Mouse (Mus musculus) neural tube, embryonic 14.5 days (tissue): ENCODE data around the gene Cdc42. TPM values are rescaled to one million over a fixed set of nuclear protein-coding genes. Genes with fewer than 3 reads are reported as not detected.

Source experiments
- ATAC-seq: fragments of 200-750 bp; cut with Nextera tagmentation; 2 replicates; pipeline ENCODE4 v1.8.0; 2017; ENCODE audit warnings: low read depth, mild to moderate bottlenecking, moderate TSS enrichment, moderate library complexity
- H3K27ac ChIP-seq: fragments of 300-500 bp; sonication (generic); 2 replicates; pipeline ENCODE4 v1.5.1; 2014; ENCODE audit warnings: low read depth, mild to moderate bottlenecking, control low read depth, low read length, moderate library complexity, mixed read lengths
- H3K27me3 ChIP-seq: fragments of 300-500 bp; sonication (generic); 2 replicates; pipeline ENCODE4 v1.6.1; 2014; ENCODE audit warnings: low read length; ENCODE audit not compliant: control insufficient read depth, insufficient read depth
- H3K36me3 ChIP-seq: fragments of 300-500 bp; sonication (generic); 2 replicates; pipeline ENCODE4 v1.6.1; 2014; ENCODE audit warnings: low read length, mixed read lengths; ENCODE audit not compliant: control insufficient read depth, insufficient read depth
- H3K4me1 ChIP-seq: fragments of 300-500 bp; sonication (generic); 2 replicates; pipeline ENCODE4 v1.6.1; 2014; ENCODE audit warnings: low read length; ENCODE audit not compliant: control insufficient read depth, insufficient read depth
- H3K4me2 ChIP-seq: fragments of 300-500 bp; sonication (generic); 2 replicates; pipeline ENCODE4 v1.6.1; 2014; ENCODE audit warnings: mild to moderate bottlenecking, low read depth, low read length, control low read depth
- H3K4me3 ChIP-seq: fragments of 300-500 bp; sonication (generic); 2 replicates; pipeline ENCODE4 v1.5.1; 2014; ENCODE audit warnings: low read depth, low read length, control low read depth, mixed read lengths
- H3K9ac ChIP-seq: fragments of 300-500 bp; sonication (generic); replicated peaks from 2 replicates; pipeline ENCODE4 v1.6.1; 2014; ENCODE audit warnings: low read depth, mild to moderate bottlenecking, control low read depth, low read length, mixed read lengths
- H3K9me3 ChIP-seq: fragments of 300-500 bp; sonication (generic); 2 replicates; pipeline ENCODE4 v1.6.1; 2016; ENCODE audit warnings: low read length; ENCODE audit not compliant: control insufficient read depth
- WGBS: fragments of 180-500 bp; shearing (Covaris S2); extraction: QIAGEN DNeasy Blood & Tissue Kit; methylation state at CpG from one replicate; pipeline ENCODE4 v1.1.7; 2014; 5-methylcytosine and 5-hydroxymethylcytosine counted together
- polyA plus RNA-seq: library from polyadenylated mRNA; unstranded; fragments of >200 nt; fragmentation: Nextera tagmentation; extraction: Ambion mirVana; gene quantifications from 2 replicates; pipeline ENCODE4 v1.2.1, GENCODE M21; 2014

Cdc42 gene
- 997 and 1,001 TPM in 2 replicates for polyA plus RNA-seq

- H3K4me2 ChIP-seq = peak within 1 kb of the TSS; percentile 65
- peak within 1 kb of the TSS; percentile 93 for H3K4me3 ChIP-seq
- peaks cover 23% of the 10 kb centered on the region for H3K4me1 ChIP-seq
- no peaks in the 10 kb centered on the region for H3K27me3 ChIP-seq
- peak within 1 kb of the TSS; percentile 98 for H3K27ac ChIP-seq
- ATAC-seq = peak; percentile 97
- under 1% methylated on average over 31 of the region's 44 CpGs for WGBS
- no peaks in the 10 kb centered on the region for H3K36me3 ChIP-seq
- peak within 1 kb of the TSS; percentile 100 for H3K9ac ChIP-seq
- no peaks in the 10 kb centered on the region for H3K9me3 ChIP-seq
Measured at GRCm38 (mm10) chr4:137357517-137358254, at the start of gene Cdc42. Gene Cdc42, minus strand, starts transcription at chr4:137357720.

DNA sequence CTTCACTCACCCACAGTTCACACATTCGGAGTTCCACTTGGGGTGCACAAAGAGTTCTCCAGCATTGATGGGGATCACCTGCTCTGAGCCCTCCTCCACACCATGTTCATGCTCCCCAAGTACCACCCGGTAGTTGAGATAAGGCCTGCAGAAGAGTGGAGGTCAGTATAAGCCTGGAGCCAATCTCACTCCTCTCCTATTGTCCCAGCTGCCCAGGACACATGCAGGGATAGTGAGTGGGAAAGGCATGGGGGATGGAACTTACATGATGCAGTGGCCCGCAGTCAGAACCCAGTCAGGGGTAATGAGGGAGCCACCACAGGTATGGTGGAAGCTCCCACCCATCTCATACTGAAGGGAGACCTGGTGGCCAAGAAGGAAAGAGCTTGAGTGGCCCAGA is 48.1 kb upstream of the Cdc42 start:
- Histone ChIP-seq H3K4me2 (no peak overlapping the region), H3K27ac (no peak overlapping the region), H3K27me3 (no peaks in the 10 kb centered on the region), H3K9ac (no peak overlapping the region), H3K4me1 (no peaks in the 10 kb centered on the region), H3K4me3 (no peak overlapping the region), H3K9me3 (no peaks in the 10 kb centered on the region), H3K36me3 (no peaks in the 10 kb centered on the region)
- 97% methylated on average over 3 of the region's 3 CpGs for WGBS
- ATAC-seq = no peak

GRCm38 (mm10) chr4:137396641-137397525 is 39.4 kb upstream of the Cdc42 start:
- H3K27me3 ChIP-seq = no peaks in the 10 kb centered on the region
- H3K9me3 ChIP-seq = no peaks in the 10 kb centered on the region
- no peak for ATAC-seq
- H3K4me3 ChIP-seq = no peak overlapping the region
- no peak overlapping the region for H3K9ac ChIP-seq
- no peaks in the 10 kb centered on the region; the same call in 1 of the 2 replicates for H3K36me3 ChIP-seq
- 86% methylated on average over 15 of the region's 15 CpGs for WGBS
- no peak overlapping the region for H3K4me2 ChIP-seq
- no peaks in the 10 kb centered on the region for H3K4me1 ChIP-seq
- H3K27ac ChIP-seq = no peak overlapping the region

DNA sequence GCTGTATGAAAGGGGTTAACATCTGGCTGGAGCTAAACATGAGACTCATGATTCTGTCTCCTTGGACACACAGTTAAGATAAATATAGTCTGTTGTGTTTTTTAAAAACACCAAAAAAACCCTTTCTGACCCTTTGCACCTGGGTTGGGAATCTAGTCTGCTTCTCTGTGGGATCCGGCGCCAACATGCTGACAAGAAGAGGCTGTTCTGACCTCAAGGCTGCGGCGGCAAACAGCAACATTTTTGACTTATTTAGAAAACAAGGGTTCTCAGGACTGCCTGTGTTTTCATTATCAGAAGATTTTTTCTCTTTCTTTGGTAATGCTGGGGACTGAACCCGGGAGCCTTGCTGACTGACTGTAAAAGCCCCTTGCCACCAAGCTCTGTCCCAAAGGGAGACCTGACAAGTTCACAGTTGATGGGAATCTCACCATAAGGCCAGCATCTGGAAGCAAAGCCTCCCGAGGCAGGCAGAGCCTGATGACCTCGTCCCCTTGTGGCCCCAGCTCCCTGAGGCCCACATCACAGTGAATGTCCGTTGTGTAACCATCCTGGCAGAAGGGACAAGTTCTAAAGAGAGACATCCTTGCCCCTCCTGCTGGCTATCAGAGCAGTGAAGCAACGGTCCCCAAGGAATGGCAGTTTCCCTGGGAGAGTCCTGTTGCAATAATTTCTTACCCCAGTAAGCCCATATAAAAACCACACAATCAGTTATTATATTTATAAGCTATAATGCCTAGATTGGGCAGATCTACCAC is 36.0 kb upstream of the Cdc42 start:
- no peak for ATAC-seq
- no peaks in the 10 kb centered on the region for H3K9me3 ChIP-seq
- H3K9ac ChIP-seq = no peak overlapping the region
- H3K36me3 ChIP-seq = no peaks in the 10 kb centered on the region; the same call in 1 of the 2 replicates
- H3K4me2 ChIP-seq = no peak overlapping the region
- H3K4me1 ChIP-seq = peaks cover 5% of the 10 kb centered on the region; the same call in 1 of the 2 replicates
- WGBS = 70% methylated on average over 9 of the region's 9 CpGs
- no peak overlapping the region for H3K27ac ChIP-seq
- H3K27me3 ChIP-seq = no peaks in the 10 kb centered on the region
- H3K4me3 ChIP-seq = no peak overlapping the region

DNA sequence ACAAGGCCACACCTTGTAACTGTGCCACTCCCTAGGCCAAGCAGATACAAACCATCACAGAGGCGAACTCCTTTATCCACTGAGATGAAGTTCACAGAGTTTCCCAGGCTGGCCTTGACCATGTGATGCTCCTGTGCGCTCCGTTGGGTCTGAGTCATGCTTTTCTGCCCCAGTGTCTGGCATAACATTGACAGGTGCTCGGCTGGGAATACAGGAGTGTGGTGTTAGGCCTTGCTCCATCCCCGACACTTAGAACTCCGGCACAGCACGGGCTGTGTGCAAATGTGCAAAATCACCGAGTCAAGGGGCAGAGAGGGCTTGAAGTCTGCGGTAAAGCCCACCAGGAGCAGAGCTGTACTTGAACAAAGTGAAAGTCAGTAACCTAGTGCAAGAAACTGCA is 35.4 kb upstream of the Cdc42 start:
- Histone ChIP-seq H3K27me3 (no peaks in the 10 kb centered on the region), H3K4me3 (no peak overlapping the region), H3K4me2 (no peak overlapping the region), H3K9ac (no peak overlapping the region), H3K4me1 (peaks cover 5% of the 10 kb centered on the region; the same call in 1 of the 2 replicates), H3K27ac (no peak overlapping the region), H3K36me3 (no peaks in the 10 kb centered on the region; the same call in 1 of the 2 replicates), H3K9me3 (no peaks in the 10 kb centered on the region)
- WGBS = 93% methylated on average over 9 of the region's 9 CpGs
- no peak for ATAC-seq

DNA sequence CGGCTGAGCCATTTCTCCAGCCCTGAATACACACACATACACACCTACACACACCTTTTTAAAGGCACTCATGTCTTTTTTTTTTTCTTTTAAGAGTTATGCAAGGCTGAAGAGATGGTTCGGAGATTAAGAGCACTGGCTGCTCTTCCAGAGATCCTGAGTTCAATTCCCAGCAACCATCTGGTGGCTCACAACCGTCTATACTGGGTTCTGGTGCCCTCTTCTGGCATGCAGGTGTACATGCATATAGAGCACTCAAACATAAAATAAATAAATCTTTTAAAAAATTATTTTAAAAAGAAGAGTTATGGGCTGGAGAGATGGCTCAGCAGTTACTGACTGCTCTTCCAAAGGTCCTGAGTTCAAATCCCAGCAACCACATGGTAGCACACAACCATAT is 33.8 kb upstream of the Cdc42 start:
- no peaks in the 10 kb centered on the region for H3K9me3 ChIP-seq
- WGBS = 93% methylated on average over 3 of the region's 3 CpGs
- H3K4me3 ChIP-seq = no peak overlapping the region
- H3K27ac ChIP-seq = no peak overlapping the region
- H3K36me3 ChIP-seq = no peaks in the 10 kb centered on the region; the same call in 1 of the 2 replicates
- no peak overlapping the region for H3K4me2 ChIP-seq
- H3K27me3 ChIP-seq = no peaks in the 10 kb centered on the region
- no peak for ATAC-seq
- no peak overlapping the region for H3K9ac ChIP-seq
- H3K4me1 ChIP-seq = peaks cover 9% of the 10 kb centered on the region

- no peaks in the 10 kb centered on the region for H3K9me3 ChIP-seq
- peaks cover 9% of the 10 kb centered on the region for H3K4me1 ChIP-seq
- H3K36me3 ChIP-seq = no peaks in the 10 kb centered on the region; the same call in 1 of the 2 replicates
- H3K4me3 ChIP-seq = no peak overlapping the region
- H3K27me3 ChIP-seq = no peaks in the 10 kb centered on the region
- H3K9ac ChIP-seq = no peak overlapping the region
- H3K4me2 ChIP-seq = no peak overlapping the region
- no peak overlapping the region for H3K27ac ChIP-seq
- no peak for ATAC-seq
- 93% methylated on average over 4 of the region's 4 CpGs for WGBS
Measured at GRCm38 (mm10) chr4:137390196-137390595, 32.7 kb upstream of the Cdc42 start.

DNA sequence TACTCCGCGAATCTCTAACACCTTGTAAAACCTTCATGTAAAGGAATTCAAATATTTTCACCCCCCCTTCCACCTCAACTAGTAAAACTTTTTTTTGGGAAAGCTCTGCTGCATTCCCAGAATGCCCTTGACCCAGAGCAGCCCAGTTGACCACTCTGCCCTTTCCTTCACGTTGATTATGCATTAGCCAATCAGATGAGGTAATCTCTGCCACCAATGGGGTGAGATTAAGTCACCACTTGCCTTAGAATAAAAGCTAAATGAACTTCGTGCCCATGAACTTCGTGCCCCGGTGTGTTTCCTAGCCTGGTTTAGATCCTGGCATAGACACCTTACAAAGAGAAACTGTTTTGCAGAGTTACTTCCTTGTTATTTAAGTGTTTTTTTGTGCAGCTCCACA is 31.5 kb upstream of the Cdc42 start:
- Histone ChIP-seq H3K9ac (peak overlapping the region; percentile 70; the same call in 1 of the 2 replicates), H3K27ac (peak overlapping the region; percentile 88), H3K36me3 (no peaks in the 10 kb centered on the region), H3K9me3 (no peaks in the 10 kb centered on the region), H3K4me1 (peaks cover 9% of the 10 kb centered on the region), H3K27me3 (no peaks in the 10 kb centered on the region), H3K4me3 (peak overlapping the region; percentile 57), H3K4me2 (peak overlapping the region; percentile 85)
- 49% methylated on average over 6 of the region's 6 CpGs for WGBS
- peak; percentile 29; the same call in 1 of the 2 replicates for ATAC-seq
